Mouse (Mus musculus) MEL (cell line): ENCODE data around the gene Cgref1. TPM values are rescaled to one million over a fixed set of nuclear protein-coding genes. Genes with fewer than 3 reads are reported as not detected.

Experiments
- DNase-seq: peaks from one replicate; pipeline ENCODE4 v3.0.0; 2011; ENCODE audit warnings: low read depth, low spot score
- H3K27ac ChIP-seq: 2 replicates; pipeline ENCODE4 v1.5.1; 2012; ENCODE audit warnings: low read depth, mild to moderate bottlenecking, control low read depth, low read length, moderate library complexity; ENCODE audit not compliant: control insufficient read depth
- H3K27me3 ChIP-seq, 2 experiments: fragments of 150-350 bp in 1 of 2; sonication (generic) in 1 of 2; 2 replicates each; pipeline ENCODE4 v1.6.1; 2012; ENCODE audit warnings: low read length in 2 of 2, mild to moderate bottlenecking in 2 of 2, improper control_type of control experiment in 1 of 2, moderate library complexity in 1 of 2; ENCODE audit not compliant: insufficient read depth in 2 of 2, control insufficient read depth in 1 of 2
- H3K36me3 ChIP-seq, 2 experiments: 2 replicates each; pipeline ENCODE4 v1.6.1; 2012 to 2014; ENCODE audit warnings: low read length in 2 of 2, improper control_type of control experiment in 1 of 2, inconsistent platforms in 1 of 2, mild to moderate bottlenecking in 1 of 2; ENCODE audit not compliant: insufficient read depth in 2 of 2, control insufficient read depth in 1 of 2
- H3K4me1 ChIP-seq, 2 experiments: fragments of 150-350 bp in 1 of 2; sonication (generic) in 1 of 2; 2 replicates each; pipeline ENCODE4 v1.6.1; 2012; ENCODE audit warnings: low read length in 2 of 2, improper control_type of control experiment in 1 of 2, mild to moderate bottlenecking in 1 of 2; ENCODE audit not compliant: insufficient read depth in 2 of 2, control insufficient read depth in 1 of 2
- H3K4me3 ChIP-seq, 2 experiments: fragments of 150-350 bp in 1 of 2; sonication (generic) in 1 of 2; 2 replicates each; pipeline ENCODE4 v1.5.1; 2012; ENCODE audit warnings: low read depth in 2 of 2, low read length in 2 of 2, mild to moderate bottlenecking in 2 of 2, moderate library complexity in 2 of 2, control low read depth in 1 of 2, improper control_type of control experiment in 1 of 2; ENCODE audit not compliant: control insufficient read depth in 1 of 2, insufficient read depth in 1 of 2
- H3K79me2 ChIP-seq: 2 replicates; pipeline ENCODE4 v1.6.1; 2012; ENCODE audit warnings: mild to moderate bottlenecking, low read length, moderate library complexity; ENCODE audit not compliant: control insufficient read depth, poor library complexity, insufficient read depth
- H3K9ac ChIP-seq: 2 replicates; pipeline ENCODE4 v1.6.1; 2012; ENCODE audit warnings: low read depth, mild to moderate bottlenecking, control low read depth, low read length, moderate library complexity; ENCODE audit not compliant: control insufficient read depth, poor library complexity, severe bottlenecking
- H3K9me3 ChIP-seq: fragments of 150-350 bp; sonication (generic); replicated peaks from 2 replicates; pipeline ENCODE4 v1.6.1; 2012; ENCODE audit warnings: mild to moderate bottlenecking, low read length, improper control_type of control experiment, moderate library complexity; ENCODE audit not compliant: insufficient read depth
- BHLHE40 ChIP-seq: IDR thresholded peaks from 2 replicates; pipeline ENCODE4 v1.6.1; 2012; ENCODE audit warnings: low read depth, mild to moderate bottlenecking, inconsistent platforms, low read length, improper control_type of control experiment, borderline replicate concordance
- CHD2 ChIP-seq: IDR thresholded peaks from 2 replicates; pipeline ENCODE4 v1.6.1; 2011; ENCODE audit warnings: low read length, improper control_type of control experiment
- CTCF ChIP-seq, 3 experiments: IDR thresholded peaks in 2 of 3; conservative IDR thresholded peaks in 1 of 3; 2 replicates each; pipeline ENCODE4 v1.5.1; 2011 to 2012; ENCODE audit warnings: low read length in 3 of 3, low read depth in 2 of 3, mild to moderate bottlenecking in 2 of 3, improper control_type of control experiment in 1 of 3, inconsistent platforms in 1 of 3, mixed read lengths in 1 of 3, moderate library complexity in 1 of 3; ENCODE audit not compliant: control insufficient read depth in 1 of 3, insufficient read depth in 1 of 3, poor library complexity in 1 of 3, severe bottlenecking in 1 of 3
- ELF1 ChIP-seq: IDR thresholded peaks from 2 replicates; pipeline ENCODE4 v1.6.1; 2014; ENCODE audit warnings: low read depth, mild to moderate bottlenecking, inconsistent platforms, low read length, improper control_type of control experiment, moderate library complexity
- EP300 ChIP-seq, 2 experiments: IDR thresholded peaks; 2 replicates each; pipeline ENCODE4 v1.6.1; 2011; ENCODE audit warnings: improper control_type of control experiment in 2 of 2, low read length in 2 of 2, low read depth in 1 of 2, mild to moderate bottlenecking in 1 of 2
- ETS1 ChIP-seq: IDR thresholded peaks from 2 replicates; pipeline ENCODE4 v1.6.1; 2012; ENCODE audit warnings: low read depth, mild to moderate bottlenecking, inconsistent platforms, low read length, improper control_type of control experiment, moderate library complexity
- GATA1 ChIP-seq: IDR thresholded peaks from 2 replicates; pipeline ENCODE4 v1.6.1; 2011; ENCODE audit warnings: low read depth, low read length, improper control_type of control experiment
- HCFC1 ChIP-seq: IDR thresholded peaks from 2 replicates; pipeline ENCODE4 v1.6.1; 2012; ENCODE audit warnings: low read depth, mild to moderate bottlenecking, inconsistent platforms, low read length, improper control_type of control experiment, moderate library complexity
- MAFK ChIP-seq: IDR thresholded peaks from 2 replicates; pipeline ENCODE4 v1.6.1; 2011; ENCODE audit warnings: low read depth, mild to moderate bottlenecking, low read length, improper control_type of control experiment, borderline replicate concordance
- MEF2A ChIP-seq: IDR thresholded peaks from 2 replicates; pipeline ENCODE4 v1.6.1; 2014; ENCODE audit warnings: low read depth, mild to moderate bottlenecking, inconsistent platforms, low read length, improper control_type of control experiment; ENCODE audit not compliant: poor library complexity, insufficient replicate concordance, severe bottlenecking; ENCODE audit errors: extremely low read depth
- MXI1 ChIP-seq: IDR thresholded peaks from 2 replicates; pipeline ENCODE4 v1.6.1; 2011; ENCODE audit warnings: mild to moderate bottlenecking, low read depth, low read length, improper control_type of control experiment
- MYC ChIP-seq: IDR thresholded peaks from 2 replicates; pipeline ENCODE4 v1.6.1; 2011; ENCODE audit warnings: low read depth, mild to moderate bottlenecking, low read length, improper control_type of control experiment, moderate library complexity
- NRF1 ChIP-seq: IDR thresholded peaks from 2 replicates; pipeline ENCODE4 v1.6.1; 2014; ENCODE audit warnings: low read depth, mild to moderate bottlenecking, inconsistent platforms, low read length, improper control_type of control experiment, moderate library complexity; ENCODE audit not compliant: poor library complexity, insufficient read depth, severe bottlenecking
- POLR2AphosphoS5 ChIP-seq: IDR thresholded peaks from 2 replicates; pipeline ENCODE4 v1.6.1; 2012; ENCODE audit warnings: low read depth, borderline replicate concordance, mild to moderate bottlenecking, inconsistent platforms, low read length, moderate library complexity, mixed read lengths
- RCOR1 ChIP-seq: IDR thresholded peaks from 2 replicates; pipeline ENCODE4 v1.6.1; 2012; ENCODE audit warnings: low read depth, mild to moderate bottlenecking, inconsistent platforms, low read length, improper control_type of control experiment
- TCF12 ChIP-seq: IDR thresholded peaks from 2 replicates; pipeline ENCODE4 v1.6.1; 2014; ENCODE audit warnings: low read depth, mild to moderate bottlenecking, inconsistent platforms, low read length, improper control_type of control experiment, moderate library complexity
- UBTF ChIP-seq: IDR thresholded peaks from 2 replicates; pipeline ENCODE4 v1.6.1; 2012; ENCODE audit warnings: low read depth, mild to moderate bottlenecking, inconsistent platforms, low read length, improper control_type of control experiment, moderate library complexity, borderline replicate concordance; ENCODE audit not compliant: insufficient read depth
- USF1 ChIP-seq: IDR thresholded peaks from 2 replicates; pipeline ENCODE4 v1.6.1; 2014; ENCODE audit warnings: low read depth, mild to moderate bottlenecking, inconsistent platforms, low read length, improper control_type of control experiment, moderate library complexity
- ZC3H11A ChIP-seq: IDR thresholded peaks from 2 replicates; pipeline ENCODE4 v1.6.1; 2012; ENCODE audit warnings: low read depth, mild to moderate bottlenecking, inconsistent platforms, low read length, improper control_type of control experiment
- ZMIZ1 ChIP-seq: IDR thresholded peaks from 2 replicates; pipeline ENCODE4 v1.6.1; 2012; ENCODE audit warnings: low read depth, mild to moderate bottlenecking, inconsistent platforms, low read length, improper control_type of control experiment, moderate library complexity
- ZNF384 ChIP-seq: IDR thresholded peaks from 2 replicates; pipeline ENCODE4 v1.6.1; 2012; ENCODE audit warnings: low read depth, mild to moderate bottlenecking, inconsistent platforms, low read length, improper control_type of control experiment
- polyA plus RNA-seq, 2 experiments: library from polyadenylated mRNA; stranded (reverse) in 1 of 2; unstranded in 1 of 2; fragments of >175 nt in 1 of 2; fragments of >200 nt in 1 of 2; gene quantifications; 2 replicates each; pipeline versions ENCODE4 v1.2.1 to v1.2.4; 2012; ENCODE audit warnings: low replicate concordance in 2 of 2, low read depth in 1 of 2; ENCODE audit not compliant: insufficient read length in 2 of 2, insufficient read depth in 1 of 2, missing spikeins in 1 of 2
- total RNA-seq: library from RNA; depleted of rRNA; stranded (reverse); fragments of 300-350 nt; gene quantifications from 2 replicates; pipeline ENCODE4 v1.2.3, GENCODE M21; 2012

Cgref1 gene
- total and polyA plus RNA-seq, 3 experiments = 1.4 TPM; not detected in 2

DNA sequence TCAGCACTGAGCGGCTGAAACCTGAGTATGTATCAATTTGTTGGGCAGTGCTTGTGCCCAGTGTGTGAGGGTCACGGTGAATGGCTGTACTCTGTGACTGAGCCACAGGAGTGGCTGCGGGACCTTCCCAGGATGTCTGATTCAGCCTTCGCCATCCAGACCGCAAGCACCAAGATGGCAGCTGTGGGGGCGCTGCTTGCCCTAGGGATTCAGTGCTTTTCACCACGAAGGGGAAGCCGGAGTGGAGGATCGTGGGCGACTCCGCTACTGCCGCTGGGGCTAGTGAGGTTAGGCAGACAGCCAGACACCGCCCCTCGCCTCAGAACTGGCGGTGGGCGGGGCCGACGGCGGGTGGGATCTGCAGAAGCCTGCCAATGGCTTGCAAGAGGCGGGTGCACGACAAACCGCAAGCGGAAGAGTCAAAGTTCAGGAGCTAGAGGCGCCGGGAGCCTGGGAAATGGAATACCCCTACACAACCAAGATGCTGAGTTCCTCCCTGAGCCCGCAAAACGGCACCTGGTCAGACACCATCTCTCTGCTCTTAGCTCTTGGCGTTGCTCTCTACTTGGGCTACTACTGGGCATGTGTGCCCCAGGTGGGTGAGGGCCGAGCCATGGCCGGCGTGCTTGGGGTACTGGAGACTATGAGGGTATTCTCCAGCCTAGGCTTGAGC, 4.4 kb upstream of the Cgref1 start (continued):
- TF ChIP-seq UBTF (0 out of 2 replicates have a peak, but pooled peaks have one; percentile 47), ZMIZ1 (peak; percentile 96), ELF1 (peak; percentile 78), ETS1 (peak; percentile 42; the same call in 1 of the 2 replicates), ZNF384 (no peak), USF1 (no peak)

DNA sequence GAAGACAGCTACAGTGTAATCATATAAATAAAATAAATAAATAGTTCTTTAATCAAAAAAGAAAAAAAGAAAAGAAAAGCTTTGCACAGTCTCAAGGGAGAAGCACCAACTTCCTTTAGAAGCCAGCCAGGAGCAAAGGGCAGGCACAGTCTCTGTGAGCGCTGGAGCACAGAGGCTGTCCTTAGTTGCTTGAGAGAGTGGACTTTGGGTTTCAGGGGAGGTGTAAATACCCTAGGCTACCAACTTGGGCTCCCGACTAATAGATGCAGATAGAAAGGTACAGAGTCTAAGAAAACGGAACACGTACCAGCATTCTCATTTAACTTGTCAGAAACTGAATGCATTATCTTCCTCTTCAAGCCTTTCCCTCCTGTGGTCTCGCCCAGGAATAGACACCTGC, 3.2 kb upstream of the Cgref1 start:
- H3K36me3 ChIP-seq = peaks cover 0 to 7% of the 10 kb centered on the region in 2 experiments; a peak in 2 of 4 replicates
- TF ChIP-seq USF1 = 0 out of 2 replicates have a peak, but pooled peaks have one; percentile 8
- no peak for TF ChIP-seq MYC
- TF ChIP-seq, all 39 proteins: peak for 1
- peak; percentile 32 for DNase-seq
- no peak overlapping the region for H3K4me3 ChIP-seq
- no peaks in the 10 kb centered on the region for H3K9me3 ChIP-seq
- no peaks in the 10 kb centered on the region for H3K27me3 ChIP-seq
- no peak overlapping the region for H3K27ac ChIP-seq
- H3K79me2 ChIP-seq = peaks cover 3% of the 10 kb centered on the region; the same call in 1 of the 2 replicates
- no peak overlapping the region for H3K9ac ChIP-seq
- peaks cover 2 to 14% of the 10 kb centered on the region in 2 experiments; a peak in 3 of 4 replicates for H3K4me1 ChIP-seq

- Histone ChIP-seq H3K9ac (no peak overlapping the region), H3K27me3 (no peaks in the 10 kb centered on the region; a peak in 1 of 4 replicates), H3K79me2 (no peaks in the 10 kb centered on the region), H3K4me1 (peaks cover 0 to 6% of the 10 kb centered on the region in 2 experiments; a peak in 3 of 4 replicates), H3K4me3 (no peak overlapping the region), H3K36me3 (peaks cover 0 to 4% of the 10 kb centered on the region in 2 experiments; a peak in 2 of 4 replicates), H3K27ac (no peak overlapping the region), H3K9me3 (no peaks in the 10 kb centered on the region)
- TF ChIP-seq ZNF384 (no peak), HCFC1 (no peak), RCOR1 (no peak), MXI1 (no peak), CTCF (IDR thresholded peaks at IDR 0.05 in 2 of 3, conservative IDR thresholded peaks at IDR 0.05 in 1 of 3; ENCODE audit: control insufficient read depth in 1 of 3, insufficient read depth in 1 of 3, low read depth in 2 of 3, low read length in 3 of 3, poor library complexity in 1 of 3, severe bottlenecking in 1 of 3) (no peak), GATA1 (no peak), POLR2AphosphoS5 (no peak), USF1 (no peak), CHD2 (no peak), MAFK (no peak), MEF2A (no peak), EP300 (IDR thresholded peaks at IDR 0.05; ENCODE audit: low read depth in 1 of 2, low read length in 2 of 2) (no peak), ETS1 (no peak), ZC3H11A (no peak), MYC (no peak), NRF1 (no peak), BHLHE40 (no peak), TCF12 (no peak)
- DNase-seq = no peak
Measured at GRCm38 (mm10) chr5:30944344-30944743, 1.0 kb downstream of the Cgref1 start.
